Mouse (Mus musculus) spleen, adult 2 months (tissue): ENCODE results near the gene Pqlc2.

ENCODE experiments used
- CTCF ChIP-seq: fragments of 200-500 bp; IDR thresholded peaks from 2 replicates; pipeline ENCODE4 v1.5.1; 2011; ENCODE audit warnings: mild to moderate bottlenecking, inconsistent platforms; ENCODE audit not compliant: insufficient read depth, insufficient read length, insufficient replicate concordance; ENCODE audit errors: extremely low read depth
- POLR2A ChIP-seq: fragments of 200-500 bp; IDR thresholded peaks from 2 replicates; pipeline ENCODE4 v1.6.1; 2011; ENCODE audit warnings: low read depth, low read length, inconsistent platforms

GRCm38 (mm10) chr4:139247966-139248365 is 62.5 kb downstream of the Pqlc2 start:
- TF ChIP-seq CTCF (no peak), POLR2A (no peak)
